Mouse (Mus musculus) lung, embryonic 16.5 days (tissue): ENCODE measurements around the gene C5ar1. TPM values are rescaled to one million over a fixed set of nuclear protein-coding genes. Genes with fewer than 3 reads are reported as not detected.

Experiments used
- ATAC-seq: fragments of 200-750 bp; cut with Nextera tagmentation; 2 replicates; pipeline ENCODE4 v1.8.0; 2017; ENCODE audit warnings: low read depth, mild to moderate bottlenecking, moderate library complexity
- H3K27ac ChIP-seq: fragments of 300-500 bp; sonication (generic); 2 replicates; pipeline ENCODE4 v1.5.1; 2014; ENCODE audit warnings: mild to moderate bottlenecking, control low read depth, low read length
- H3K27me3 ChIP-seq: fragments of 300-500 bp; sonication (generic); 2 replicates; pipeline ENCODE4 v1.6.1; 2014; ENCODE audit warnings: low read depth, low read length, mixed read lengths; ENCODE audit not compliant: control insufficient read depth, insufficient read depth
- H3K36me3 ChIP-seq: fragments of 300-500 bp; sonication (generic); 2 replicates; pipeline ENCODE4 v1.6.1; 2014; ENCODE audit warnings: low read length; ENCODE audit not compliant: control insufficient read depth, insufficient read depth
- H3K4me1 ChIP-seq: fragments of 300-500 bp; sonication (generic); replicated peaks from 2 replicates; pipeline ENCODE4 v1.6.1; 2014; ENCODE audit warnings: low read length, mixed read lengths; ENCODE audit not compliant: control insufficient read depth, insufficient read depth
- H3K4me2 ChIP-seq: fragments of 300-500 bp; sonication (generic); 2 replicates; pipeline ENCODE4 v1.6.1; 2014; ENCODE audit warnings: low read depth, low read length, control low read depth
- H3K4me3 ChIP-seq: fragments of 300-500 bp; sonication (generic); 2 replicates; pipeline ENCODE4 v1.5.1; 2014; ENCODE audit warnings: mild to moderate bottlenecking, low read length, control low read depth
- H3K9ac ChIP-seq: fragments of 300-500 bp; sonication (generic); 2 replicates; pipeline ENCODE4 v1.6.1; 2014; ENCODE audit warnings: low read length, control low read depth
- H3K9me3 ChIP-seq: fragments of 300-500 bp; sonication (generic); 2 replicates; pipeline ENCODE4 v1.6.1; 2016; ENCODE audit warnings: low read length; ENCODE audit not compliant: control insufficient read depth
- WGBS: fragments of 180-500 bp; shearing (Covaris S2); extraction: QIAGEN DNeasy Blood & Tissue Kit; methylation state at CpG from one replicate; pipeline ENCODE4 v1.1.7; 2014; 5-methylcytosine and 5-hydroxymethylcytosine counted together
- polyA plus RNA-seq: library from polyadenylated mRNA; unstranded; fragments of >200 nt; fragmentation: Nextera tagmentation; extraction: Ambion mirVana; gene quantifications from 2 replicates; pipeline ENCODE4 v1.2.1, GENCODE M21; 2015

The C5ar1 gene
- polyA plus RNA-seq, 1 experiment from 2014 or later: 3.4 TPM

DNA sequence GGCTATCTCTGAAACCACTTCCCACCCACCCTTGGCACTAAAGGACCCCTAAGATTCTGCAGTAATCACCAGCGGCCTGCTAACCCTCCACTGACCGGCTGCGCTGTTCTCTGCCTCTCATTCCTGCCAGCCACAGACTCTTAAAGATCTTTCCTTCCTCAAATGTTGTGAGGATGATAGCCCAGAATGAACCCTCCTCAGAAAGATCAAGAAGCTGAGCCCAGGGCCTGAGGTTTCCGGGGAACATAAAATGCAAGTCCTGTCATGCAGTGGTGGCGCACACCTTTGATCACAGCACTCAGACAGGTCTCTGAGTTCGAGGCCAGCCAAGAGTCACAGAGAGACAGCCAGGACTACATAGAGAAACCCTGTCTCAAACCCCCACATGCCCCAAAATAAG is 17.1 kb downstream of the C5ar1 start:
- H3K27ac ChIP-seq: no peak overlapping the region
- no peak overlapping the region for H3K4me2 ChIP-seq
- H3K27me3 ChIP-seq: no peaks in the 10 kb centered on the region
- 0 out of 2 replicates have a peak, but pooled peaks cover 2% of the 10 kb centered on the region for H3K4me1 ChIP-seq
- H3K9me3 ChIP-seq: no peaks in the 10 kb centered on the region
- H3K4me3 ChIP-seq: no peak overlapping the region
- no peak for ATAC-seq
- no peaks in the 10 kb centered on the region for H3K36me3 ChIP-seq
- 71% methylated on average over 6 of the region's 6 CpGs for WGBS
- H3K9ac ChIP-seq: no peak overlapping the region

DNA sequence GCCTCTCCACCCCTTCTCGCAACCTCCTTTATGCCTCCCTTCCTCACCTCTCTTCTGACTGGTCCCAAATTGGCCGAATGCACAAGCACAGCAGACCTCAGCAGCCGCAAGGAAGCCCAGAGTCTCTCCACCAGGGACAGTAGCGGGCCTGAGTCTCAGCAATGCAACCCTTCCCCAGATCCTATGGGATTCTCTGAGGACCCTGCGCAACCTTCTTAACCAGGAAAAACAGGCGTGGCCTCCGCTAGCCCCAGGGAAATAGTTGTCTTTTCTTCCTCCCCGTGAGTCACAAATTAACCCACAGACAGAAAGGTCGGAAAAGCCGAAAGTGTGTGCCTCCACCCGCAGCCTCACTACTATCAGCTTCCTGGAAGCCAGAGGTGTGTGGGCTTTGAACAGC is 17.6 kb downstream of the C5ar1 start:
- Histone ChIP-seq H3K4me2 (no peak overlapping the region), H3K27me3 (no peaks in the 10 kb centered on the region), H3K4me1 (0 out of 2 replicates have a peak, but pooled peaks cover 2% of the 10 kb centered on the region), H3K27ac (no peak overlapping the region), H3K9ac (no peak overlapping the region), H3K4me3 (no peak overlapping the region), H3K36me3 (no peaks in the 10 kb centered on the region), H3K9me3 (no peaks in the 10 kb centered on the region)
- ATAC-seq: no peak
- WGBS: 59% methylated on average over 11 of the region's 11 CpGs

- H3K36me3 ChIP-seq: no peaks in the 10 kb centered on the region
- no peaks in the 10 kb centered on the region for H3K27me3 ChIP-seq
- 89% methylated on average over 1 of the region's 1 CpGs for WGBS
- H3K9ac ChIP-seq: no peak overlapping the region
- H3K27ac ChIP-seq: no peak overlapping the region
- no peak overlapping the region for H3K4me2 ChIP-seq
- no peaks in the 10 kb centered on the region for H3K9me3 ChIP-seq
- no peak for ATAC-seq
- H3K4me3 ChIP-seq: no peak overlapping the region
- H3K4me1 ChIP-seq: 0 out of 2 replicates have a peak, but pooled peaks cover 2% of the 10 kb centered on the region
These were observed 18.4 kb downstream of the C5ar1 start for GRCm38 (mm10) chr7:16240978-16241303.

- 71% methylated on average over 7 of the region's 7 CpGs for WGBS
- Histone ChIP-seq H3K4me1 (0 out of 2 replicates have a peak, but pooled peaks cover 2% of the 10 kb centered on the region), H3K9me3 (no peaks in the 10 kb centered on the region), H3K36me3 (no peaks in the 10 kb centered on the region), H3K4me2 (no peak overlapping the region), H3K9ac (no peak overlapping the region), H3K27me3 (no peaks in the 10 kb centered on the region), H3K27ac (no peak overlapping the region), H3K4me3 (no peak overlapping the region)
- no peak for ATAC-seq
These were observed 18.9 kb downstream of the C5ar1 start for GRCm38 (mm10) chr7:16240281-16240977.

- Histone ChIP-seq H3K9me3 (no peaks in the 10 kb centered on the region), H3K9ac (no peak overlapping the region), H3K36me3 (no peaks in the 10 kb centered on the region), H3K4me3 (no peak overlapping the region), H3K4me2 (no peak overlapping the region), H3K27me3 (no peaks in the 10 kb centered on the region), H3K27ac (no peak overlapping the region), H3K4me1 (0 out of 2 replicates have a peak, but pooled peaks cover 2% of the 10 kb centered on the region)
- WGBS: 52% methylated on average over 9 of the region's 9 CpGs
- no peak for ATAC-seq
These were observed 19.8 kb downstream of the C5ar1 start for GRCm38 (mm10) chr7:16239554-16239997.

- Histone ChIP-seq H3K27ac (no peak overlapping the region), H3K36me3 (no peaks in the 10 kb centered on the region), H3K4me3 (no peak overlapping the region), H3K4me2 (no peak overlapping the region), H3K27me3 (no peaks in the 10 kb centered on the region; the same call in 1 of the 2 replicates), H3K9me3 (no peaks in the 10 kb centered on the region), H3K4me1 (peaks cover 9% of the 10 kb centered on the region; the same call in 1 of the 2 replicates), H3K9ac (no peak overlapping the region)
- ATAC-seq: no peak
- WGBS: 29% methylated on average over 5 of the region's 5 CpGs
These were observed 29.5 kb downstream of the C5ar1 start for GRCm38 (mm10) chr7:16229869-16230268.

- no peaks in the 10 kb centered on the region; the same call in 1 of the 2 replicates for H3K27me3 ChIP-seq
- H3K9me3 ChIP-seq: no peaks in the 10 kb centered on the region
- peak within 1 kb of the TSS; percentile 83 for H3K9ac ChIP-seq
- no peaks in the 10 kb centered on the region for H3K36me3 ChIP-seq
- peak within 1 kb of the TSS; percentile 78 for H3K4me3 ChIP-seq
- H3K4me2 ChIP-seq: peak within 1 kb of the TSS; percentile 83
- peak within 1 kb of the TSS; percentile 75 for H3K27ac ChIP-seq
- peak; percentile 98 for ATAC-seq
- WGBS: under 1% methylated on average over 34 of the region's 34 CpGs
- H3K4me1 ChIP-seq: peaks cover 5% of the 10 kb centered on the region
These were observed 37.6 kb downstream of the C5ar1 start, which contains the start of gene Dhx34 for GRCm38 (mm10) chr7:16221582-16222272. Gene Dhx34, minus strand, starts transcription at chr7:16222037.

- Histone ChIP-seq H3K27me3 (no peaks in the 10 kb centered on the region), H3K36me3 (peaks cover 31% of the 10 kb centered on the region), H3K27ac (no peak overlapping the region), H3K9me3 (no peaks in the 10 kb centered on the region), H3K4me1 (peaks cover 6% of the 10 kb centered on the region; the same call in 1 of the 2 replicates), H3K4me2 (no peak overlapping the region), H3K4me3 (no peak overlapping the region), H3K9ac (no peak overlapping the region)
- no peak for ATAC-seq
- WGBS: 92% methylated on average over 9 of the region's 9 CpGs
These were observed 45.4 kb downstream of the C5ar1 start for GRCm38 (mm10) chr7:16213986-16214385.

- no peak for ATAC-seq
- H3K4me3 ChIP-seq: no peak overlapping the region
- no peak overlapping the region for H3K4me2 ChIP-seq
- peaks cover 12% of the 10 kb centered on the region; the same call in 1 of the 2 replicates for H3K4me1 ChIP-seq
- no peaks in the 10 kb centered on the region for H3K9me3 ChIP-seq
- H3K36me3 ChIP-seq: peaks cover 31% of the 10 kb centered on the region
- H3K27ac ChIP-seq: no peak overlapping the region
- H3K27me3 ChIP-seq: no peaks in the 10 kb centered on the region
- 89% methylated on average over 6 of the region's 6 CpGs for WGBS
- no peak overlapping the region for H3K9ac ChIP-seq
These were observed 46.1 kb downstream of the C5ar1 start for GRCm38 (mm10) chr7:16213196-16213595.
